Mouse (Mus musculus) spleen, adult 18-20 months (tissue): Measurements from ENCODE around the gene Vmn2r30.
"Not testable (repeated sequence)": the region's sequence is repeated elsewhere in the genome, so short reads cannot be mapped to it uniquely, and the experiment has no call there.

Experiments used
- DNase-seq, 2 experiments: peaks; one replicate each; pipeline ENCODE4 v3.0.0; 2022; ENCODE audit warnings: mixed read lengths in 2 of 2

The Vmn2r30 gene

GRCm38 (mm10) chr7:7337509-7337908, at the start of gene Vmn2r30:
TSS of gene Vmn2r30 (minus strand) at chr7:7337609.
- DNase-seq = not testable (repeated sequence)

- not testable (repeated sequence) for DNase-seq
These were observed 37.0 kb upstream of the Vmn2r30 start, which contains the start of gene Gm45783 for GRCm38 (mm10) chr7:7374431-7374830. TSS of gene Gm45783 (minus strand) at chr7:7374573.

GRCm38 (mm10) chr7:7295595-7295994, 41.8 kb downstream of the Vmn2r30 start:
- DNase-seq = peak; percentile 17 to 59

GRCm38 (mm10) chr7:7281383-7281782, 56.0 kb downstream of the Vmn2r30 start:
- no peak for DNase-seq

GRCm38 (mm10) chr7:7277966-7278567, 59.3 kb downstream of the Vmn2r30 start, which contains the start of gene Gm45844:
TSS of gene Gm45844 (minus strand) at chr7:7278289.
- DNase-seq = peak; percentile 78 to 81

- DNase-seq = peak; percentile 21 to 27
These were observed 59.9 kb downstream of the Vmn2r30 start for GRCm38 (mm10) chr7:7277556-7277955.
